Mouse (Mus musculus) C2C12 (cell line): ENCODE data around the gene Mrvi1.

ENCODE experiments used
- CEBPB ChIP-seq: IDR thresholded peaks from one replicate; pipeline ENCODE4 v1.6.1; 2011; ENCODE audit warnings: low read depth, mild to moderate bottlenecking, control low read depth, moderate library complexity
- CTCF ChIP-seq: IDR thresholded peaks from one replicate; pipeline ENCODE4 v1.5.1; 2011; ENCODE audit not compliant: control insufficient read depth, insufficient read depth, insufficient read length
- FOSL1 ChIP-seq: IDR thresholded peaks from one replicate; pipeline ENCODE4 v1.8.0; 2011; ENCODE audit warnings: mild to moderate bottlenecking, low read length; ENCODE audit not compliant: poor library complexity, insufficient read depth, severe bottlenecking
- MAX ChIP-seq: IDR thresholded peaks from one replicate; pipeline ENCODE4 v1.6.1; 2011; ENCODE audit warnings: mild to moderate bottlenecking, control low read depth
- MYOD1 ChIP-seq: IDR thresholded peaks from one replicate; pipeline ENCODE4 v1.6.1; 2011; ENCODE audit warnings: low read depth; ENCODE audit not compliant: control insufficient read depth, insufficient read length
- MYOG ChIP-seq: IDR thresholded peaks from one replicate; pipeline ENCODE4 v1.6.1; 2011; ENCODE audit not compliant: control insufficient read depth, insufficient read length; ENCODE audit errors: extremely low read depth
- USF1 ChIP-seq: IDR thresholded peaks from one replicate; pipeline ENCODE4 v1.6.1; 2011; ENCODE audit warnings: low read depth, mild to moderate bottlenecking, control low read depth, moderate library complexity

- TF ChIP-seq CTCF (no peak), FOSL1 (no peak), MYOG (no peak), CEBPB (no peak), MYOD1 (no peak), MAX (no peak), USF1 (no peak)
Measured at GRCm38 (mm10) chr7:110919721-110920120, 62.5 kb downstream of the Mrvi1 start.
